Mouse (Mus musculus): ENCODE data around the gene Zfp503.

DNA sequence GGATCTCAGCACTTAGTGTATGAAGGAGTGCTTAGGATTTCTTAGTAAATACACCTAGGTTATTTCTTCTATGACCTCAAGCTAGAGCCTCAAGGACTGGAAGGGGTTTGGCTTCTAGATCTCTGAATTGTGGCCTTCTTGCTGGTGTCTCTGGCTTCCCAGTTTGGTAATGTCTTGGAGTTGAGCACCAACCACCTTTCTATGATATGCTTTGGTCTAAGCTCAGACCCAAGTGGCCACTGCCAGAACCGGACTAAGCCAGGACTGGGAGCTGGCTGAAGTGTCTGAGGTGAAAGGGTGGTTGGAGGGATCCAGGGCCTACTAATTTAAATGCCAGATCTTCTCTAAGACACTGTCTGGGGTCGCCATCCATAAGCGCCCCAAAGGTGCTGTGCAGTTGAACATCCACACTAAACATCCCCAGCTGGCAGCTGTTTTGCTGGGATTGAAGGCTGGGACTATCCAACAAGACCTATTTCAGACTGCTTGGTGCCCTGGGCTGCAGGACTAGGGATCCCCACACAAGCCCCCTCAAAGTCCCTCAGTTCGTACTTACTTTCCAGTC is 3.0 kb upstream of the Zfp503 start:
- TF ChIP-seq GATA1 (IDR thresholded peaks at IDR 0.05; ENCODE audit: borderline replicate concordance, low read length) (no peak), FLI1 (IDR thresholded peaks at IDR 0.05; ENCODE audit: low read length) (no peak)

All from megakaryocyte, embryonic 14.5 days (primary cell).